Mouse (Mus musculus) heart, adult 2 months (tissue): ENCODE measurements around the gene Agrp.
A peak's percentile ranks its signal among the peaks of the same experiment; 100 is the strongest.

Experiments used
- CTCF ChIP-seq: fragments of 200-600 bp; IDR thresholded peaks from 2 replicates; pipeline ENCODE4 v1.8.1; 2022; ENCODE audit warnings: antibody characterized with exemption, mild to moderate bottlenecking, moderate library complexity
- POLR2A ChIP-seq: fragments of 200-500 bp; IDR thresholded peaks from 2 replicates; pipeline ENCODE4 v1.6.1; 2011; ENCODE audit warnings: mild to moderate bottlenecking, low read depth, low read length, control low read depth; ENCODE audit not compliant: insufficient read depth

GRCm38 (mm10) chr8:105606189-105607023, 30.8 kb downstream of the Agrp start:
- no peak for TF ChIP-seq CTCF
- TF ChIP-seq POLR2A, result peak; percentile 93
